Mouse (Mus musculus) gastrocnemius, postnatal 14 days (tissue): ENCODE results near the gene Timm29. TPM values are rescaled to one million over a fixed set of nuclear protein-coding genes. Genes with fewer than 3 reads are reported as not detected.
"Not testable (repeated sequence)": the region's sequence is repeated elsewhere in the genome, so short reads cannot be mapped to it uniquely, and the experiment has no call there.

ENCODE experiments used
- DNase-seq: peaks from one replicate; pipeline ENCODE4 v3.0.0; 2021; ENCODE audit warnings: mixed read lengths
- intact Hi-C: fragments of 180-260 bp; cut with DNase I; formaldehyde crosslinking; loops from one replicate; pipeline ENCODE4 v1.15.1; 2025; ENCODE audit warnings: low total_unique reads
- total RNA-seq, 2 experiments: library from RNA; stranded (reverse); gene quantifications; 2 replicates each; pipeline ENCODE4 v1.2.3; 2021

Gene Timm29
- total RNA-seq, 2 experiments from 2014 or later = 41.4 to 44.5 TPM

- intact Hi-C loops = no loop called here
- DNase-seq = no peak
Measured at GRCm38 (mm10) chr9:21574012-21574801, 18.3 kb upstream of the Timm29 start.

GRCm38 (mm10) chr9:21575253-21575652 is 17.3 kb upstream of the Timm29 start:
- intact Hi-C loops = no loop called here
- DNase-seq = no peak

GRCm38 (mm10) chr9:21576286-21576685 is 16.2 kb upstream of the Timm29 start:
- intact Hi-C loops = no loop called here
- DNase-seq = no peak

GRCm38 (mm10) chr9:21578226-21578625 is 14.3 kb upstream of the Timm29 start:
- intact Hi-C loops = no loop called here
- no peak for DNase-seq

- no peak for DNase-seq
- intact Hi-C loops = loop anchor here (5.0 kb wide), 1 partner anchor 38 kb away; the partner anchor contains the start of gene Carm1
Measured at GRCm38 (mm10) chr9:21585401-21585800, 7.1 kb upstream of the Timm29 start.

GRCm38 (mm10) chr9:21587678-21588349 is 4.7 kb upstream of the Timm29 start:
- intact Hi-C loops = loop anchor here (5.0 kb wide), 1 partner anchor 41 kb away; the partner anchor contains the start of gene Carm1
- no peak for DNase-seq

GRCm38 (mm10) chr9:21588350-21588749 is 4.2 kb upstream of the Timm29 start:
- intact Hi-C loops = loop anchor here (5.0 kb wide), 1 partner anchor 41 kb away; the partner anchor contains the start of gene Carm1
- DNase-seq = no peak

- no peak for DNase-seq
- intact Hi-C loops = loop anchor here (5.0 kb wide), 1 partner anchor 42 kb away; the partner anchor contains the start of gene Carm1
Measured at GRCm38 (mm10) chr9:21589538-21589937, 3.0 kb upstream of the Timm29 start.

- intact Hi-C loops = no loop called here
Measured at GRCm38 (mm10) chr9:21591127-21591830, 1.2 kb upstream of the Timm29 start.

GRCm38 (mm10) chr9:21591831-21592702 is 455 bp upstream of the Timm29 start:
- no peak for DNase-seq
- intact Hi-C loops = no loop called here

More at GRCm38 (mm10) chr9:21591127-21591830, 1.2 kb upstream of the Timm29 start:
- DNase-seq = no peak

GRCm38 (mm10) chr9:21593122-21593721 is 700 bp downstream of the Timm29 start:
- intact Hi-C loops = no loop called here
- DNase-seq = peak; percentile 59

- intact Hi-C loops = not testable (repeated sequence)
Measured at GRCm38 (mm10) chr9:21594350-21594749, 1.8 kb downstream of the Timm29 start.

GRCm38 (mm10) chr9:21594838-21595237 is 2.3 kb downstream of the Timm29 start:
- no peak for DNase-seq
- intact Hi-C loops = no loop called here

More at GRCm38 (mm10) chr9:21594350-21594749, 1.8 kb downstream of the Timm29 start:
- not testable (repeated sequence) for DNase-seq

- DNase-seq = no peak
- intact Hi-C loops = no loop called here
Measured at GRCm38 (mm10) chr9:21598198-21598597, 5.7 kb downstream of the Timm29 start.

GRCm38 (mm10) chr9:21600186-21600585 is 7.7 kb downstream of the Timm29 start:
- no peak for DNase-seq
- intact Hi-C loops = loop anchor here (5.0 to 10.0 kb wide), 2 partner anchors 72 to 275 kb away; no protein-coding TSS in a partner anchor

GRCm38 (mm10) chr9:21601073-21601472 is 8.6 kb downstream of the Timm29 start:
- intact Hi-C loops = loop anchor here (5.0 to 10.0 kb wide), 2 partner anchors 71 to 274 kb away; no protein-coding TSS in a partner anchor
- no peak for DNase-seq

- intact Hi-C loops = loop anchor here (5.0 to 10.0 kb wide), 2 partner anchors 70 to 273 kb away; no protein-coding TSS in a partner anchor
- peak; percentile 55 for DNase-seq
Measured at GRCm38 (mm10) chr9:21601722-21602399, 9.3 kb downstream of the Timm29 start.

GRCm38 (mm10) chr9:21604119-21604518 is 11.6 kb downstream of the Timm29 start:
- no peak for DNase-seq
- intact Hi-C loops = loop anchor here (5.0 to 10.0 kb wide), 2 partner anchors 68 to 271 kb away; no protein-coding TSS in a partner anchor
